Mouse (Mus musculus): ENCODE measurements around the gene Esp18.

The Esp18 gene

DNA sequence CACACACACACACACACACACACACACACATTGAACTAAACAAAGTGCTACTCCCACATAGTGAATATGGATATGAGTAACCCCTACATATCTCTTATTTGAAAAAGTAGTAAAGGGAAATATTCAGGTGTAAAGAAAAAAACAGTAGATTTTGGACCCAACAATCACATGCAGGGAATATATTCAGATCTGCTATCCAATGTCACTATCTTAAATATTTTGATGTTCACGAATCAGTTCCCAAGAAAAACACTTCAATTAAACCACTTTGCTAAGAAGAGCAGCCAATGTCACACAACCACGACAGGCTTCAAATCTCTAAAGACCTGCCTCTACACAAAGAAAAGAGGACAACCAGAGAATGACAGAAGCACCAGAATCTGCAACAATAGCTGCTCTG, at the start of gene Esp18:
Gene Esp18, plus strand, starts transcription at position 301 of the 400 bp plus-strand sequence.
- no peak for DNase-seq (ENCODE audit: low spot score in 2 of 2)

DNA sequence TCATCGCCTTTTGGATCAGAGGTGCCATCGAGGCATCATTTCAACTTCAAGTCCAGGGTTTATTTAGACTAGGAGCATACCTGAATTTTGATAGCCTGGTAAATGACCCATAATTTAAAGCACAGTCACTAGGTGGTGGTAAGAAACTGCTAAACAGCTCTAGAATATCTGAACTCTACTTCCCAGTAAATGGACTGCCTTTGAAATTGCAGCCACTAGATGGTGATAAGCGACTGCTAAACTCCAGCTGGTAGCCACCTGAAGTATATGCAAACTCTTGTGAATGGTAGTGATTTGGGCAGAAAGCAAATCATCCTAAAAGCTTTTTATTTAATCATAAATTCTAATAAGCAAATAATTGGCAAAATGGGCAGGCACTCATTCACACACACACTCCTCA, 42.8 kb upstream of the Esp18 start:
- no peak for DNase-seq (ENCODE audit: low spot score in 2 of 2)

Measured in cerebellum, postnatal 4 days (tissue).